Mouse (Mus musculus) liver, embryonic 14.5 days (tissue): ENCODE results near the gene Scd1. TPM values are rescaled to one million over a fixed set of nuclear protein-coding genes. Genes with fewer than 3 reads are reported as not detected.

Experiments
- ATAC-seq: fragments of 200-750 bp; cut with Nextera tagmentation; 2 replicates; pipeline ENCODE4 v1.8.0; 2017; ENCODE audit warnings: moderate number of reproducible peaks, mild to moderate bottlenecking, moderate library complexity; ENCODE audit not compliant: insufficient read depth
- DNase-seq, 3 experiments: peaks; one replicate each; pipeline ENCODE4 v3.0.0-alpha.2; 2012 to 2013; ENCODE audit warnings: low read depth in 3 of 3, low spot score in 3 of 3
- H3K27ac ChIP-seq: fragments of 300-500 bp; sonication (generic); 2 replicates; pipeline ENCODE4 v1.5.1; 2014; ENCODE audit warnings: moderate library complexity, mild to moderate bottlenecking, control low read depth, inconsistent platforms
- H3K27me3 ChIP-seq: fragments of 300-500 bp; sonication (generic); 2 replicates; pipeline ENCODE4 v1.6.1; 2014; ENCODE audit warnings: mild to moderate bottlenecking, low read length, moderate library complexity; ENCODE audit not compliant: control insufficient read depth, insufficient read depth
- H3K36me3 ChIP-seq: fragments of 300-500 bp; sonication (generic); replicated peaks from 2 replicates; pipeline ENCODE4 v1.6.1; 2014; ENCODE audit warnings: low read depth; ENCODE audit not compliant: control insufficient read depth, insufficient read depth
- H3K4me1 ChIP-seq, 2 experiments: fragments of 200-500 bp in 1 of 2; fragments of 300-500 bp in 1 of 2; sonication (generic) in 1 of 2; replicated peaks; 2 replicates each; pipeline ENCODE4 v1.6.1; 2012 to 2014; ENCODE audit warnings: antibody characterized with exemption in 1 of 2, inconsistent platforms in 1 of 2, low read length in 1 of 2; ENCODE audit not compliant: control insufficient read depth in 2 of 2, insufficient read depth in 2 of 2
- H3K4me2 ChIP-seq: fragments of 300-500 bp; sonication (generic); 2 replicates; pipeline ENCODE4 v1.6.1; 2014; ENCODE audit warnings: low read depth, mild to moderate bottlenecking, control low read depth, moderate library complexity
- H3K4me3 ChIP-seq, 2 experiments: fragments of 200-500 bp in 1 of 2; fragments of 300-500 bp in 1 of 2; sonication (generic) in 1 of 2; 2 replicates each; pipeline ENCODE4 v1.5.1; 2012 to 2014; ENCODE audit warnings: low read depth in 2 of 2, low read length in 2 of 2, mild to moderate bottlenecking in 2 of 2, control low read depth in 1 of 2, inconsistent platforms in 1 of 2, moderate library complexity in 1 of 2; ENCODE audit not compliant: insufficient read depth in 1 of 2
- H3K9ac ChIP-seq: fragments of 300-500 bp; sonication (generic); replicated peaks from 2 replicates; pipeline ENCODE4 v1.6.1; 2014; ENCODE audit warnings: mild to moderate bottlenecking, control low read depth, moderate library complexity
- H3K9me3 ChIP-seq: fragments of 300-500 bp; sonication (generic); 2 replicates; pipeline ENCODE4 v1.6.1; 2016; ENCODE audit warnings: low read length, mixed read lengths; ENCODE audit not compliant: control insufficient read depth
- CTCF ChIP-seq: IDR thresholded peaks from 2 replicates; pipeline ENCODE4 v1.5.1; 2016; ENCODE audit warnings: antibody characterized with exemption, low read depth, control low read depth
- EP300 ChIP-seq: IDR thresholded peaks from 2 replicates; pipeline ENCODE4 v1.6.1; 2016; ENCODE audit warnings: antibody characterized with exemption, low read depth
- WGBS: fragments of 180-500 bp; shearing (Covaris S2); extraction: QIAGEN DNeasy Blood & Tissue Kit; methylation state at CpG from one replicate; pipeline ENCODE4 v1.1.7; 2014; ENCODE audit not compliant: insufficient replicate concordance; 5-methylcytosine and 5-hydroxymethylcytosine counted together
- polyA plus RNA-seq, 2 experiments: library from polyadenylated mRNA; depleted of rRNA in 1 of 2; stranded (reverse) in 1 of 2; unstranded in 1 of 2; fragments of >200 nt; fragmentation: Nextera tagmentation in 1 of 2; extraction: Ambion mirVana in 1 of 2; gene quantifications; 2 replicates each; pipeline versions ENCODE4 v1.2.1 to v1.2.3; 2012 to 2014

The Scd1 gene
- polyA plus RNA-seq, 2 experiments, result 11.9 to 22.5 TPM

- Histone ChIP-seq H3K36me3 (peaks cover 3% of the 10 kb centered on the region), H3K27ac (peak overlapping the region; percentile 84), H3K9ac (peak overlapping the region; percentile 27; the same call in 1 of the 2 replicates), H3K27me3 (no peaks in the 10 kb centered on the region), H3K4me2 (peak overlapping the region; percentile 53), H3K9me3 (no peaks in the 10 kb centered on the region), H3K4me1 (peaks cover 62 to 65% of the 10 kb centered on the region in 2 experiments), H3K4me3 (no peak overlapping the region)
- no peak; the same call in 1 of the 2 replicates for TF ChIP-seq EP300
- TF ChIP-seq CTCF, result no peak
- WGBS, result 25% methylated on average over 5 of the region's 5 CpGs
- ATAC-seq, result peak; percentile 44; the same call in 1 of the 2 replicates
- DNase-seq, result no peak
Observed at GRCm38 (mm10) chr19:44393962-44394422, 13.7 kb downstream of the Scd1 start.

GRCm38 (mm10) chr19:44392339-44393009 lies 15.2 kb downstream of the Scd1 start:
- Histone ChIP-seq H3K4me1 (peaks cover 74% of the 10 kb centered on the region in 2 experiments), H3K9ac (no peak overlapping the region; the same call in 1 of the 2 replicates), H3K9me3 (no peaks in the 10 kb centered on the region), H3K27me3 (no peaks in the 10 kb centered on the region), H3K36me3 (no peaks in the 10 kb centered on the region), H3K27ac (no peak overlapping the region), H3K4me3 (no peak overlapping the region), H3K4me2 (no peak overlapping the region)
- 58% methylated on average over 5 of the region's 5 CpGs for WGBS
- no peak for DNase-seq
- TF ChIP-seq CTCF (no peak), EP300 (peak; percentile 54)
- no peak for ATAC-seq

GRCm38 (mm10) chr19:44391856-44392255 lies 15.8 kb downstream of the Scd1 start:
- H3K36me3 ChIP-seq, result no peaks in the 10 kb centered on the region
- no peaks in the 10 kb centered on the region for H3K9me3 ChIP-seq
- no peak overlapping the region for H3K4me2 ChIP-seq
- TF ChIP-seq EP300 (no peak), CTCF (no peak)
- H3K27ac ChIP-seq, result no peak overlapping the region
- ATAC-seq (no peak), DNase-seq (no peak)
- H3K9ac ChIP-seq, result no peak overlapping the region
- H3K27me3 ChIP-seq, result no peaks in the 10 kb centered on the region
- WGBS, result 83% methylated on average over 4 of the region's 4 CpGs
- H3K4me3 ChIP-seq, result no peak overlapping the region
- H3K4me1 ChIP-seq, result peaks cover 71 to 75% of the 10 kb centered on the region in 2 experiments

GRCm38 (mm10) chr19:44389507-44389906 lies 18.2 kb downstream of the Scd1 start:
- no peak overlapping the region for H3K4me3 ChIP-seq
- ATAC-seq (no peak), DNase-seq (no peak)
- H3K36me3 ChIP-seq, result no peaks in the 10 kb centered on the region
- peak overlapping the region; percentile 31; the same call in 1 of the 2 replicates for H3K9ac ChIP-seq
- TF ChIP-seq CTCF (no peak), EP300 (no peak)
- no peaks in the 10 kb centered on the region for H3K27me3 ChIP-seq
- 50% methylated on average over 1 of the region's 1 CpGs for WGBS
- peak overlapping the region; percentile 89 for H3K4me2 ChIP-seq
- peaks cover 65 to 66% of the 10 kb centered on the region in 2 experiments for H3K4me1 ChIP-seq
- no peaks in the 10 kb centered on the region for H3K9me3 ChIP-seq
- H3K27ac ChIP-seq, result peak overlapping the region; percentile 88
